Mouse (Mus musculus): ENCODE results near the gene Abca9.

The Abca9 gene

GRCm38 (mm10) chr11:110061032-110061431, 107.0 kb downstream of the Abca9 start:
- peak; percentile 66 for DNase-seq (ENCODE audit: low read depth, low spot score)

DNA sequence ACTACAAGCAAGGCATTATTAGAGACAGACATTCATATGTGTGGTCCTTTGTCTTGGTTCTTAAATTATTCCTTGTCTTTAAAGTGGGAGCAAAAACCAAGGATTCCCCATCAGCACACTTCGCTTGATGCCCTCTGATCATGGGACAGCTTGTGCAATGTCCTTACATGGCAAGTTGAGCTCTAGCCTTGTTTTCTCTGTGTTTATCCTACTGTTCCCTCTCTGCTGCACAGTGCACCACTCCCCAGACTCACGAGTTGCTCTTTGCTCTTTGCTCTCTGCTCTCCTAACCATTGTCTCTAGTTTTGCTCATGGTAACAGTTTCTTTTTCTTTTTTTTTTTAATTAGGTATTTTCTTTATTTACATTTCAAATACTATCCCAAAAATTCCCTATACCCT, 107.9 kb downstream of the Abca9 start:
- DNase-seq (ENCODE audit: low read depth, low spot score): no peak

DNA sequence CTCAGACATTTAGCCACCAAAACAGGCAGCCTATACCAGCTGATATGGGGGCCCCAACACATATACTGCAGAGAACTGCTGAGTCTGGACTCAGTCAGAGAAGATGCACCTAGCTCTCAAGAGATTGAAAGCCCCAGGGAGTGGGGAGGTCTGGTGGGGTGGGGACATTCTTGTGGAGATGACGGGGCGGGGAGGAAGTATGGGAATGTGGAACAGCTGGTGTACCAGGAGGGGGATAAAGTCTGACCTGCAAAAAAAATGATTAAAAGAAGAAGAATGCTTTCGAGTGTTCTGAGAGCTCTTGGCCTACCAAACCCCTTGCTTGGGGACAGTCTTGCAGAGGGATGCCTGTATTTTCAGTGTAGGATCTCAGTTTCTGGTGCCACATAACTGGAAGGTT, 114.3 kb downstream of the Abca9 start:
- no peak for DNase-seq (ENCODE audit: low read depth, low spot score)

All from brain, adult 2 months (tissue).